Mouse (Mus musculus) right cerebral cortex, postnatal 10 days (tissue): ENCODE measurements around the gene Fgf5.

ENCODE experiments used
- DNase-seq, 2 experiments: peaks; one replicate each; pipeline ENCODE4 v3.0.0; 2021; ENCODE audit warnings: low spot score in 2 of 2

Gene Fgf5

DNA sequence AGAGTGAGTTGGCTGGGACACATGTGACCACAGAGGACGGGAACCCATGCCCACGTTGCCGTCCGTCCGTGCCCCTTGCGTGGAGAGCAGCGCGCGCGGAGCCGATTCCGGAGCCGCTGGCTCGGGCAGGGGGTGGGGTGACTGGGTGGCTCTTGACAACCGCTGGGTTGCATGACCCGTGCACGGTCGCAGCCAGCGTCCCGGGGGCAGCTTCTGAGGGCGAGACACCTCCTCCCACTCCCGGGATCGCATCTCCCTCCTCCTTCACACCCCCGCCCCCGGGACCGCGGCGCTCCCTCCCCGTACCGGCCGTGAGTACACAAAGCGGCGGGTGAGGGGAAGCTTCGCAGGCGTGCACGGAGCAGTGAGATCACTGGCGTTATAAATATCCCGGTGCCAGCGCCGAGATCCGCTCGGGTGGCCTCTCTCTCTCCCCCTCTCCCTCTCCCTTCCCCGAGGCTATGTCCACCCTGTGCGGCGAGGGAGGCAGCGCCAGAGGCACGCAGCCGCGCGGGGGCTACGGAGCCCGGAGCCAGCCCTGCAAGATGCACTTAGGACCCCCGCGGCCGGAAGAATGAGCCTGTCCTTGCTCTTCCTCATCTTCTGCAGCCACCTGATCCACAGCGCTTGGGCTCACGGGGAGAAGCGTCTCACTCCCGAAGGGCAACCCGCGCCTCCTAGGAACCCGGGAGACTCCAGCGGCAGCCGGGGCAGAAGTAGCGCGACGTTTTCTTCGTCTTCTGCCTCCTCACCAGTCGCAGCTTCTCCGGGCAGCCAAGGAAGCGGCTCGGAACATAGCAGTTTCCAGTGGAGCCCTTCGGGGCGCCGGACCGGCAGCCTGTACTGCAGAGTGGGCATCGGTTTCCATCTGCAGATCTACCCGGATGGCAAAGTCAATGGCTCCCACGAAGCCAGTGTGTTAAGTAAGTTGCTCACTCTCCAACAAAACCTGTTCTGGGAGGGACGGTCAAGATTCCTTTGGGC, at the start of gene Fgf5:
Gene Fgf5 (plus strand): TSS at position 347 of the 984 bp plus-strand sequence.
- peak; percentile 46 to 50 for DNase-seq

- no peak for DNase-seq
Measured at GRCm38 (mm10) chr5:98212501-98212900, 41.5 kb upstream of the Fgf5 start.

- DNase-seq: no peak
Measured at GRCm38 (mm10) chr5:98221956-98222355, 32.0 kb upstream of the Fgf5 start.

- no peak for DNase-seq
Measured at GRCm38 (mm10) chr5:98226710-98227109, 27.3 kb upstream of the Fgf5 start.

- DNase-seq: no peak
Measured at GRCm38 (mm10) chr5:98229456-98229855, 24.5 kb upstream of the Fgf5 start.

- no peak for DNase-seq
Measured at GRCm38 (mm10) chr5:98238466-98238865, 15.5 kb upstream of the Fgf5 start.

- DNase-seq: no peak
Measured at GRCm38 (mm10) chr5:98241322-98241829, 12.6 kb upstream of the Fgf5 start.

- DNase-seq: peak in 1 of 2 experiments; percentile 34
Measured at GRCm38 (mm10) chr5:98245303-98245702, 8.7 kb upstream of the Fgf5 start.

GRCm38 (mm10) chr5:98245976-98246375, 8.0 kb upstream of the Fgf5 start:
- no peak for DNase-seq

- DNase-seq: no peak
Measured at GRCm38 (mm10) chr5:98246826-98247225, 7.2 kb upstream of the Fgf5 start.

- peak in 1 of 2 experiments; percentile 36 for DNase-seq
Measured at GRCm38 (mm10) chr5:98247516-98247915, 6.5 kb upstream of the Fgf5 start.

DNA sequence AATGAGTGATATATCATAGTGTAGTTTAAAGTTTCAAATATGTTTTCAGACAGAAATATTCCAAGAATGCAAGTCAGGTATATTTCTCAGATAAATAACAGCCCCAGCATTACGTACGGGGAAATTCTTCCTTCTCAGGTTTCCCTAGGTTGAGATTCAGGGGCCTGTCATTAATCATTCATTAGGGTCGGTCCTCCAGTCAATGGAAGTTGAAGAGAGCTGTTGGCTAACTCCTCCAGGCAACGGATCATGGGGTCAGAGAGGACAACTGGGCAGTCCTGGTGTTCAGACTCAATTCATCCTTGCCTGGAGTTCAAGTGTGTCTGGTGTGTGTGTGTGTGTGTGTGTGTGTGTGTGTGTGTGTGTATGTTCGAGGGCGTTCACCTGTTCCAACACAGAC, 837 bp upstream of the Fgf5 start:
- DNase-seq: no peak

DNA sequence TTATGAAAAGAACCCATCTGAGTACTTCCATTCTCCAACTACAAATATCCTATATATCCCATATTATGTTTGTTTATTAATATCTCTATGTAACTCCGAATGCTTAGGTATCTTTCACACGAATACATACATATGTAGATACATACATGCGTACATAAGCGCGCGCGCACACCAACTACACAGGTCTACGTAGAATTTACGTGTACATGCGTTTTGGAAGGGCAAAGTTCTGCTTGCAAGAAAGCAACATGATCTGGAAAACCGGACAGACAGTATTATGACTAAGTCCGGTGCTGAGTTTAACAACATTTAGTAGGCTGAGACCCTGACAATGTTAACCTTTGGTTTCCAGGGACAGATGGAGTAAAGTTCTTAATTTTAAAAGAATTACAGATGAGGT, 1.2 kb downstream of the Fgf5 start:
- no peak for DNase-seq

DNA sequence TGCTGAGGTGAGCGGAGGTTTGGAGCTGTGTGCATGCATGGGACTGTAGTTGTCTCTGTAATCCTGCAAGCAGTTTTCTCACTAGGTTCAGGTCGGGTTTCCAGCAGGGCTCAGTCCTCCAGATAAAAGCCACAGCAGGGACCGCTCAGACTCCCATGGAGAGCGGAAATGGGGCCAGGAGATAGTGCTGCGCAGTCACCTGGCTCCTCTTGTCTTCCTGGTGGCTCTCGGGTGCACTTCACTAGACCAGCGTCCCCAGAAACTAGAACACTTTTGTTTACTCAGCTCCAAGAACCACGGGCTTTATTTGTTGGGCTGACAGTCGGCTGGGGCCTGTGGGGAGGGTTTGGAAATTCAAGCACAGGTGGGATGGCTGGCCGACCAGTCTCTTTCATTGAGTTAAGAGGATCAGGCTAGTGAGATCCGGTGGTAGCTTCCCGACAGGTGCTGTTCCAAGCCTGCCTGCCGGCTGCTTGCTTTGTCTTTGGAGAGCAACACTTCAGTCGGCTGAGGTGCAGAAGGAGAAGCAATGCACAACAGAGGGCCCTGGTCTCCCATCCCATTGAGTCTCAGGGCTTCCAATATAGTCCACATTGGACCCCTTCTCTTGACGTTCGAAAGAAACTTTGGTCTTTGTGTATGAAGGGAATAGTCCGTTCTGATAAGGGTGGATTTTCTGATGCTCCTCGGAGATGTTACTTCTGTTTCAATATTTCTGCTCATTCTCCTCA, 1.9 kb downstream of the Fgf5 start:
- no peak for DNase-seq

DNA sequence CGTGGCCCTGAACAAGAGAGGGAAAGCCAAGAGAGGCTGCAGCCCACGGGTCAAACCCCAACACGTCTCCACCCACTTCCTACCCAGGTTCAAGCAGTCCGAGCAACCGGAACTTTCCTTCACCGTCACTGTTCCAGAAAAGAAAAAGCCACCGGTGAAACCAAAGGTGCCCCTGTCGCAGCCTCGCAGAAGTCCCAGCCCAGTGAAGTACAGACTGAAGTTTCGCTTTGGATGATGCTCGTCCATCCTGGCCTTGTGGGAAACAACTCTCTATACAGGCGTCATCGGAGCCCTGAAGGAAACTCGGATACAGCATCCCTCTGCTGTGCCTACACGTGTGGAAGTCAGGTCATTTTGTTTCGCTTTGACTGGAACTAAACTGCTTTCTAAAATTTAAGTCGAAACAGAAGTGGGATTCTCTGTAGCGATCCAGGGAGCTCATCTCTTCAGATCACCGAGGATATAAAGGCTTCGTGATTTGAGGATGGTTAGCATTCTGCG, 21.4 kb downstream of the Fgf5 start:
- DNase-seq: no peak

- DNase-seq: no peak
Measured at GRCm38 (mm10) chr5:98281993-98282392, 28.0 kb downstream of the Fgf5 start.

GRCm38 (mm10) chr5:98283696-98284478, 29.9 kb downstream of the Fgf5 start:
- DNase-seq: peak in 1 of 2 experiments; percentile 23

DNA sequence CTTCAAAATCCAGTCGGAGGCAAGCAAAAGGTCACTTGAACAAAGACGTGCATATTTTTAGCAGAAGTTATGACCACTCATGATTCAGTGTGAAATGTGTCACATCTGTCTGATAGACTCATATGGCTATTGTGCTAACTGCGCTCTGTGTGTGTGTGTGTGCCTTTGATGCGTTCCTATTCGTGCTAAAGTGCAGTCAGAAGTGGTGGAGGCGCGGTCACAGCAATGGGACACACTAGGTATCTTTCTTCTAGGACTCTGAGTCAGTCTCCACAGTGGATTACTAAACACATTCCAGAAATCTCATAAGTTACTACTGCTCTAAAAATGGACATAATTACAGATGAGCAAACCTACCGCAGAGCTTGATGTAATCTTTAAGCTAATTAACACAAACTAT, 36.7 kb downstream of the Fgf5 start:
- no peak for DNase-seq

DNA sequence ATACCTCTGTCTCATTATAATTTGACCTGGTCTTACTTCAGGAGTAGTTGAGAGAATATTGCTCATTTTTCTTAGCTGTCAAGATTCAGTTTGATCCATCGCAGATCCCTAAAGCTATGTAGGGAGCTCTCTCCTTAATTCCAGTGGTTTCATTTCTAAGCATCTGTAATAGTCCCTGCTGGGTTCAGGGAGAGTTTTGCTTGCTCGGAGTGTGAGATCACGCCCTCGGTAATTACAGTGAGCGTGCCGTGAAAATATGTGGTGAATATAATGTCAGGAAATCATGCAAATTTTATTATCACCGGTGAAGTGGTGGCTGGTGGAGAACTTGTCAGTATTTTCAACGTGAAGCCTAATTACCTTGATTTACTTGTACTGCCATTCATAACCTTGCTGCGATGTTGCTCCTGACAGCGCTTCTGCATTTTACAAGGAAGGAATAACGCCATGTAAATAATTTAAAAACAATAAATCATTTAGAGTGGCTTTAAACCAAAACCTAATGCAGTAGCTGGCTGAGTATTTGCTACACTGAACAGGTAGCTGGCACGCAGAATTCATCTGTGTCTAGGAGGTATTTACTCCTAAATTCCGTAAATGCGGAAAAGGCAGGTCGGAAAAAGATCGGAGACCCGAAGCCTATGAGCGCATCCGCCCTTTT, 38.5 kb downstream of the Fgf5 start:
- DNase-seq: no peak

DNA sequence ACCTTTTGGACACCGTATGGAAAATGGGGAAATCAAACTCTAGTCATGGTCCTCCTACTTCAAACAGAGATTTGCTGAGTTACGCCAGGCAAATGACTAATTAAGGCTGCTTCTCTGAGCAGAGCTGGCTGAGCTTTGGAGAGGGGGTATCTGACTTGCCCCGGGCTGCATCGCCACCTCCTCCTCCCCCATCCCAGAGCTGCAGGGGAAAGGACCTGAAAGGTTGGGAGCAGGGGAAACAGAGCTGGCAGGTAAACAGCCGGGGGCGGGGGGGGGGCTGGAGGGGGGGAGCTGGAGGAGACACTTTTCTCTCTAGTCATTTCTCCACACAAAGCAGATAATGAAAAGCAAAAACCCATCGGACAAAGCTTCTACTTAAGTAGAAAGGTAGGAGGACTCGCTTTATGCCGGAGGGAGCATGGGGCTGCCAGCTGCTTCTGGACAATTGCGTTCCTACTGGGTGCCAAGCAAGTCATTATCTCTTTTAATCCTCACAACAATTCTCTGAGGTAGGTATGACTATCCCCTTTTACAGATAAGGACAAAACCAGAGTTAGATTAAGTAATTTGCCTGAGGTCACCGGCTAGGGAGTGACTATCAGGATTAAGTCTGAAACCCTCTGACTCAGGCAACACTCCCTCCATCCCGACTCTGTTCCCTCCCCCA, 39.2 kb downstream of the Fgf5 start:
- no peak for DNase-seq
